Mouse (Mus musculus) stomach, embryonic 15.5 days (tissue): ENCODE measurements around the gene Tm4sf19. TPM values are rescaled to one million over a fixed set of nuclear protein-coding genes. Genes with fewer than 3 reads are reported as not detected.
A peak's percentile ranks its signal among the peaks of the same experiment; 100 is the strongest.
"Not testable (repeated sequence)": the region's sequence is repeated elsewhere in the genome, so short reads cannot be mapped to it uniquely, and the experiment has no call there.

Source experiments
- ATAC-seq: fragments of 200-750 bp; cut with Nextera tagmentation; 2 replicates; pipeline ENCODE4 v1.8.0; 2017; ENCODE audit warnings: low read depth, moderate number of reproducible peaks, moderate TSS enrichment; ENCODE audit not compliant: insufficient read depth, low FRiP score
- H3K27ac ChIP-seq: fragments of 300-500 bp; sonication (generic); 2 replicates; pipeline ENCODE4 v1.5.1; 2015; ENCODE audit warnings: mild to moderate bottlenecking, inconsistent platforms
- H3K27me3 ChIP-seq: fragments of 300-500 bp; sonication (generic); replicated peaks from 2 replicates; pipeline ENCODE4 v1.6.1; 2015; ENCODE audit warnings: inconsistent platforms
- H3K36me3 ChIP-seq: fragments of 300-500 bp; sonication (generic); 2 replicates; pipeline ENCODE4 v1.6.1; 2015; ENCODE audit warnings: inconsistent platforms
- H3K4me1 ChIP-seq: fragments of 300-500 bp; sonication (generic); 2 replicates; pipeline ENCODE4 v1.6.1; 2015; ENCODE audit warnings: inconsistent platforms
- H3K4me2 ChIP-seq: fragments of 300-500 bp; sonication (generic); 2 replicates; pipeline ENCODE4 v1.6.1; 2015; ENCODE audit warnings: mild to moderate bottlenecking, inconsistent platforms
- H3K4me3 ChIP-seq: fragments of 300-500 bp; sonication (generic); replicated peaks from 2 replicates; pipeline ENCODE4 v1.5.1; 2015; ENCODE audit warnings: inconsistent platforms
- H3K9ac ChIP-seq: fragments of 300-500 bp; sonication (generic); 2 replicates; pipeline ENCODE4 v1.6.1; 2015; ENCODE audit warnings: inconsistent platforms
- H3K9me3 ChIP-seq: fragments of 300-500 bp; sonication (generic); 2 replicates; pipeline ENCODE4 v1.6.1; 2016; ENCODE audit warnings: inconsistent platforms
- WGBS: fragments of 180-500 bp; shearing (Covaris S2); methylation state at CpG from one replicate; pipeline ENCODE4 v1.1.7; 2015; 5-methylcytosine and 5-hydroxymethylcytosine counted together
- polyA plus RNA-seq: library from polyadenylated mRNA; unstranded; fragments of >200 nt; fragmentation: Nextera tagmentation; extraction: Ambion mirVana; gene quantifications from 2 replicates; pipeline ENCODE4 v1.2.1, GENCODE M21; 2015

The Tm4sf19 gene
- polyA plus RNA-seq, 1 experiment from 2014 or later, result not detected

DNA sequence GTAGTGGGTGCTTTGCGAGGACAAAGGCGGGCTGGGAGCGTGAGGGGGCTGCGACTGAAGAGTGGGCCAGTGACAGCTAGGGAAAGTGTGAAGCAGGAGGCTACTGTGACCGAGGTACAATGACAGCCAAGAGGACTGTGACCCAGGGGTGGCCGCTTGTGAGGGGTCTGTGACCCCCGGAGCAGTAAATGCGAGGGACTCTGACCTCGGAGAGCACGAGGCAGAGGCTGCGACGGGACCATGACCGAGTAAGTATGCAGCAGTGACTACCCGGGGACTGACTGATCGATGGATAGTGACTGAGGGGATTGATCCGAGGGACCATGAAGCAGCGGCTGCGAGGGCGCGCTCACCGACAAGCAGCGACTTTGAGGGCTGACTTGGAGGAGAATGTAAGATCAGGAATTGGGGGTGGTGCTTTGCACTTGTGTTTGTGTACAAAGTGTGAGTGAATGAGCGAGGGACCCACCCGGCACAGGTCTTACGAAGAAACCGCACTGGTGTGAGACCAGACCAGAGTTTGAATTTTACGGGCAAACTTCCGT, 30.8 kb downstream of the Tm4sf19 start:
- peak overlapping the region; percentile 80 for H3K9ac ChIP-seq
- peak; percentile 34 for ATAC-seq
- peak overlapping the region; percentile 89 for H3K4me3 ChIP-seq
- peak overlapping the region; percentile 91 for H3K27ac ChIP-seq
- H3K36me3 ChIP-seq, result no peaks in the 10 kb centered on the region
- peak overlapping the region; percentile 92 for H3K4me2 ChIP-seq
- no peaks in the 10 kb centered on the region for H3K27me3 ChIP-seq
- under 1% methylated on average over 28 of the region's 28 CpGs for WGBS
- no peaks in the 10 kb centered on the region for H3K9me3 ChIP-seq
- H3K4me1 ChIP-seq, result peaks cover 10% of the 10 kb centered on the region; the same call in 1 of the 2 replicates

GRCm38 (mm10) chr16:32431926-32432325, 31.6 kb downstream of the Tm4sf19 start:
- no peak for ATAC-seq
- Histone ChIP-seq H3K36me3 (no peaks in the 10 kb centered on the region), H3K9me3 (no peaks in the 10 kb centered on the region), H3K4me3 (peak overlapping the region; percentile 89), H3K9ac (no peak overlapping the region), H3K27ac (no peak overlapping the region), H3K4me1 (peaks cover 10% of the 10 kb centered on the region; the same call in 1 of the 2 replicates), H3K27me3 (no peaks in the 10 kb centered on the region), H3K4me2 (peak overlapping the region; percentile 92)
- WGBS, result 82% methylated on average over 1 of the region's 1 CpGs

DNA sequence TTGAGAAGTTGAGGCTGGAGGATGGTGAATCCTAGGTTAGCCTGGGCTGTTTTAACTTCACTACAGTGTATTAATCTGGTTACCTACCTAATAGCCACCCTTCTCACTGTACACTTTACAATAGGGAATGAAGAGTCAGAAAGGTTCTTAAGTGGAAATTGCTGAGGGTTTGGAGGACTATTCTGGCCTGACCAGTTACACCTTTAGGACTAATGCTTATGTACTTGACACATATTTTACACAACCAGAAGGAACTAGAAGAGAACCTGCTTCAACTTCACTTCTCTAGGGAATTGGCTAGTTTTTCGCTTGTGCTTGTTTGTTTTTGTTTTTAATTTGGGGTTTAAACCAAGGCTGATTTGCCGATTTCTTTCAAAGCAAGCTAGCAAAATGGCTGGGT, 32.8 kb downstream of the Tm4sf19 start:
- Histone ChIP-seq H3K27ac (no peak overlapping the region), H3K4me3 (no peak overlapping the region)
- WGBS, result 79% methylated on average over 2 of the region's 2 CpGs

DNA sequence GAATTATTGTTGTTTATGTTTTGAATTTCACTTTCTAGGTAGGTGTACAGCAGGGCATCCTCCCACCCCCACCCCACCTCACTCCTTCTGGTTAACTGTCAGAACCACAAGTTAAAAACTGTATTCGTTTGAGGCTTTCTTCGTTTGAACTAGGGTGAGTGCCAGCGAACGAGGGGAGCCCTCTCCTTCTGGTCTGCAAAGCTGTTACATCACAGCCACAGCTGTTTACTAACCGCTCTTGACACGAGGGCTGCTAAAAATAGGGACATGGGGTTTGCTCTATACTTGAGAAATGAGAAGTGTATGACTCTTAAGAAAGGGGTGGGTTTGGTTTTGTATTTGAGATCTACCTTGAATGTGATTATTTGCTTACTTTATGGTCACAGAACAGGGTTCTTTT, 33.8 kb downstream of the Tm4sf19 start:
- H3K9ac ChIP-seq, result no peak overlapping the region
- H3K36me3 ChIP-seq, result no peaks in the 10 kb centered on the region
- no peak overlapping the region for H3K4me3 ChIP-seq
- H3K9me3 ChIP-seq, result no peaks in the 10 kb centered on the region
- no peak for ATAC-seq
- no peak overlapping the region for H3K4me2 ChIP-seq
- H3K4me1 ChIP-seq, result peaks cover 10% of the 10 kb centered on the region; the same call in 1 of the 2 replicates
- H3K27me3 ChIP-seq, result no peaks in the 10 kb centered on the region
- WGBS, result 43% methylated on average over 6 of the region's 6 CpGs
- no peak overlapping the region for H3K27ac ChIP-seq

More for the DNA sequence above, 32.8 kb downstream of the Tm4sf19 start:
- Histone ChIP-seq H3K9ac (no peak overlapping the region), H3K4me2 (no peak overlapping the region), H3K36me3 (no peaks in the 10 kb centered on the region), H3K4me1 (peaks cover 10% of the 10 kb centered on the region; the same call in 1 of the 2 replicates), H3K9me3 (no peaks in the 10 kb centered on the region), H3K27me3 (no peaks in the 10 kb centered on the region)
- ATAC-seq, result no peak

- Histone ChIP-seq H3K4me2 (no peak overlapping the region), H3K27ac (no peak overlapping the region)
- ATAC-seq, result no peak
Measured at GRCm38 (mm10) chr16:32434691-32435090, 34.4 kb downstream of the Tm4sf19 start.

DNA sequence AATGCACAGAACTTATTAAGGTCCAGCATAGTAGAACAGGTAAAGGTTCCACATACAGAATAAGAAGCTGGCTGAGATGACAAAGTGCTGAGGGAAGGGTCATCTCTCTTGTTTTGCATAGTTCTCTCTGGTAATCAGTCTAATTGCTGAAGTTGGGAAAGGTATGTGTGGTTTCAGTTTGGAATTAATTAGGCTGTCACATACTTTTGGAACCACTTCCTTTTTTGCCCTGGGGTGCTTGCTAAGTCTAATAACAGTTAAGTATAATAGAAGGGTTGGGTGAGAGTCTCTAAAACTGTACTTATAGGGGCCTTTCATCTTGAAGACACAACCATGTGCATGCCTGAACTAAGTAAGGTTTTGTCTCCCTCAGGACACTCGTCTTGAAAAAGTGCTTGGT, 36.4 kb downstream of the Tm4sf19 start:
- WGBS, result 67% methylated on average over 1 of the region's 1 CpGs

More at GRCm38 (mm10) chr16:32434691-32435090, 34.4 kb downstream of the Tm4sf19 start:
- H3K4me3 ChIP-seq, result no peak overlapping the region
- H3K4me1 ChIP-seq, result peaks cover 6% of the 10 kb centered on the region; the same call in 1 of the 2 replicates
- H3K27me3 ChIP-seq, result no peaks in the 10 kb centered on the region
- H3K9ac ChIP-seq, result no peak overlapping the region
- no peaks in the 10 kb centered on the region for H3K9me3 ChIP-seq
- H3K36me3 ChIP-seq, result no peaks in the 10 kb centered on the region

DNA sequence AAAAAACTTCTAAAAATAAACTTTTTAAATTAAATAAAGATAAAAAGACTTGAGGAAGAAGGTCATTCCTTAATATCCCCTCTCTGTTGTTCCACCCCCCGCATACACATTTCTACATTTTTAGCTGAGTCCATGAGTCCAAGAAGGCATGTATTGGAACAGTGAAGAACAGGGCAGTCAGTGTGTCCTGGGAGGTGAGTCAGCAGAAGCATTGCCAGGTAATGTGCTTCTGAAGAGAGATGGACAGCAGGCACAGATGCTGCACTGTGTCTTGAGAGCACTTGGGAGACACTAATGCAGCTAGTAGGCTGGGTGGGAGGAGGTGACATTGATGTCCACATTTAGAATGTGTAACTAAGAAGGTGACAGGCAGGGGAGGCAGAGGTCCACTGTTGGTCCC, 37.0 kb downstream of the Tm4sf19 start:
- Histone ChIP-seq H3K4me3 (no peak overlapping the region), H3K4me1 (no peaks in the 10 kb centered on the region), H3K4me2 (no peak overlapping the region), H3K9ac (no peak overlapping the region), H3K36me3 (no peaks in the 10 kb centered on the region), H3K9me3 (no peaks in the 10 kb centered on the region), H3K27ac (no peak overlapping the region), H3K27me3 (no peaks in the 10 kb centered on the region)
- no peak for ATAC-seq
- WGBS, result 93% methylated on average over 1 of the region's 1 CpGs

More for the DNA sequence above, 36.4 kb downstream of the Tm4sf19 start:
- Histone ChIP-seq H3K36me3 (no peaks in the 10 kb centered on the region), H3K4me3 (no peak overlapping the region), H3K27me3 (no peaks in the 10 kb centered on the region), H3K4me1 (peaks cover 4% of the 10 kb centered on the region; the same call in 1 of the 2 replicates), H3K4me2 (no peak overlapping the region), H3K27ac (no peak overlapping the region), H3K9me3 (no peaks in the 10 kb centered on the region), H3K9ac (no peak overlapping the region)
- ATAC-seq, result no peak

DNA sequence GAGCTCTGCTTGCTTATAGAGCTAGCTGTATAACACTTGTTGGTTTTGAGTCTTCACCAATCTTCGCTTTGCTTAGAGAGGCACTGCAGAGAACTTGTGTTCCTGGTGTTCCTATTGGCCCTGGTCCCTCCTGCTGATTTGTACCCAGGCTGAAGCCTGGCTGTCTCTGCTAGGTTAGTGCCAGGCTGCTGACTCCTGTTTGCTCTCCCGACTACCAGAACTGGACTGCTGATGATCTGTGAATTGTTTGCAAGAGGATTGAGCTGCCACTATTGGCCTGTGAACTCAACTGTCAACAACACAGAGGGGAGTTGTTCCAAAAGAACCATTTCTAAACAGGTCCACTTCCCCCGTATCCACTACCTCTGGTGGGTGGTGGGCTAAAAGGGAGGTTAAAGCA, 41.1 kb downstream of the Tm4sf19 start:
- H3K9ac ChIP-seq, result no peak overlapping the region
- H3K27me3 ChIP-seq, result no peaks in the 10 kb centered on the region
- no peaks in the 10 kb centered on the region for H3K4me1 ChIP-seq
- ATAC-seq, result no peak
- H3K36me3 ChIP-seq, result no peaks in the 10 kb centered on the region
- no peak overlapping the region for H3K4me2 ChIP-seq
- no peak overlapping the region for H3K27ac ChIP-seq
- WGBS, result 84% methylated on average over 3 of the region's 3 CpGs
- H3K4me3 ChIP-seq, result no peak overlapping the region
- no peaks in the 10 kb centered on the region for H3K9me3 ChIP-seq

DNA sequence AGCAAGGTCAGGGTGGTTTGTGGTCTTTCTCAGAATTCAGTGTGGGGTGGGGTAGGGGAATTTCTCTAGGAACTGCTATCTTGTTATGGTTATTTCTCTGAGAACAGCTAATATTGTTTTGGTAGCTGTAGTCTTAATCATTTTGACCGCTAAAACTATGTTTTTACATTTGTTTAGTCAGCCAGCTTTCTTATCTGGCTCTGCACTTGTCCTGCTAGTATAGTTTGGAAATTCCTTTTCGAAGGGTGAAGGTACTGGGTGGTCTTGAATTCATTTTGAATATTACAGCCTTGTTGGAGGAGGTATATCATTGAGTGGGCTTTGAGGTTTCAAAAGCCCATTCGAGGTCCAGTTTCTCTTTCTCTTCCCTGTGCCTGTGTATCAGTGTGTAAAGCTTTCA, 44.3 kb downstream of the Tm4sf19 start:
- H3K36me3 ChIP-seq, H3K4me2 ChIP-seq, ATAC-seq, H3K4me1 ChIP-seq, H3K4me3 ChIP-seq, H3K9me3 ChIP-seq, H3K9ac ChIP-seq, H3K27me3 ChIP-seq, H3K27ac ChIP-seq: not testable (repeated sequence)
- WGBS, result 83% methylated on average over 3 of the region's 3 CpGs

DNA sequence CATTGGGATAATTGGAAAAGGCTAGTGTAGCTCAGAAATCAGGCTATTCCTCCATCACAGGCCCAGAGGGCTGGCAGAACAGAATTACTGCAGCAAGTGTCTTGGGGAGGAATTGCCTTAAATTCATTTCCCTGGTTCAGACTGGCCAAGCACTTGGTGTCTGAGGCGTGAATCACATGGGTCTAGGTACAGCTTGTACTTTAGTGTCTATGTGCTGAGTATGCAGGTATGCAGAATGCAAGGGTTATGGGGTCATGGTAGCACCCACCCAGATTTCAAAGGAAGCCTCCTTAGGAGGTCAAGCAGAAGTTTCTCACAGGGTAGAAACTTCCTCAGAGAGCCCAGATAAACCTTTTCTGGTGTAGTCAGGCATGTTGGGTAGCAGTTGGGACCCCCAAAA, 45.3 kb downstream of the Tm4sf19 start:
- H3K4me2 ChIP-seq, result no peak overlapping the region
- no peak for ATAC-seq
- no peaks in the 10 kb centered on the region for H3K36me3 ChIP-seq
- H3K27ac ChIP-seq, result no peak overlapping the region
- no peaks in the 10 kb centered on the region for H3K9me3 ChIP-seq
- no peak overlapping the region for H3K9ac ChIP-seq
- H3K27me3 ChIP-seq, result no peaks in the 10 kb centered on the region
- no peak overlapping the region for H3K4me3 ChIP-seq
- H3K4me1 ChIP-seq, result no peaks in the 10 kb centered on the region
- WGBS, result 87% methylated on average over 1 of the region's 1 CpGs

DNA sequence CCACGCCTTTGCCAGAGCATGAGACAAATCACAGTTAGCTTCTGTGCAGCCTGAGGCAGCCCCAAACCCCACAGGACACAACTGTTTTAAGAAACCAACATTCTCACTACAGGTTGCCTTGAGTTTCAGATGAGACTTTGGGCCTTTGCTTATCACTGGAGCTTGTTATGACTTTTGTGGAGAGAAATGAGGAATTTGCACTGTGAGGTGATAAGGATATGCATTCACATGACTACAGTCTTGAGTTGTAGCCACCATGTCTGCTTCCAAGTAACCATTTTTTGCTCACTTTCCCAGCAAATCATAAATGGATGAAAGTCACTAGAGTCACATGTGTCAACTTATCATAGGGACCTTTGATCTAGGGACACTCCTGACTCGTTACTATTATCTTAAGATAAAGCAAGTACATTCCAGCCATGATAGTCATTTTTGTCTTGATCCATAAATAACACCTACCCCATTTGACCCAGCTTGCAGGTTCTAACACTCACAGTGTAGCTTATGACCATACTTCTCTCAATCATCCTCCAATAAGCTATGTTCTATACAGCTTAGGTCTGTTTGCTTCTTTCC, 46.3 kb downstream of the Tm4sf19 start:
- H3K36me3 ChIP-seq, result no peaks in the 10 kb centered on the region
- ATAC-seq, result no peak
- no peaks in the 10 kb centered on the region for H3K27me3 ChIP-seq
- H3K4me3 ChIP-seq, result no peak overlapping the region
- 77% methylated on average over 2 of the region's 2 CpGs for WGBS
- no peak overlapping the region for H3K27ac ChIP-seq
- no peaks in the 10 kb centered on the region for H3K4me1 ChIP-seq
- H3K9me3 ChIP-seq, result no peaks in the 10 kb centered on the region
- H3K4me2 ChIP-seq, result no peak overlapping the region
- H3K9ac ChIP-seq, result no peak overlapping the region

DNA sequence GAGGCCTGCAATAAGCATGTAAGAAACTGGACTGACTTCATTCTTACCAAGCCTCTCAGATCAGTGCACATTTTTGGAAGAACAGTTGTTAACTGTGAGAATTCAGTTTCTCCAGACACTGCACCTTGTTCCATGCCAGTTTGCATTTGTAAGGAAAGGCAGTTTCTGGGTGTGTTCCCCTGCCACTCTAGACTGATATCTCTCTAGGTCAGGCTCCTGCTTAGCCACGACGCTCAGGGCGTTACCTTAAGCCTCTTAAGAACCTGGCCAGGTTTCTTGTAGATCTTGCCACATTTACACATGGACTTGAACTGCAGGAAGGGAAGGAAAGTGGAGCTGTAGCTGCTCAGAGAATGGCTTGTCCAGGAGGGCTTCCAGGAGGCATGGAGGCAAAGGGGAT, 49.4 kb downstream of the Tm4sf19 start:
- no peaks in the 10 kb centered on the region for H3K36me3 ChIP-seq
- peak; percentile 90; the same call in 1 of the 2 replicates for ATAC-seq
- H3K9ac ChIP-seq, result no peak overlapping the region
- no peak overlapping the region for H3K4me2 ChIP-seq
- peak overlapping the region; percentile 41; the same call in 1 of the 2 replicates for H3K27ac ChIP-seq
- 59% methylated on average over 3 of the region's 3 CpGs for WGBS
- H3K4me1 ChIP-seq, result no peaks in the 10 kb centered on the region
- H3K9me3 ChIP-seq, result no peaks in the 10 kb centered on the region
- no peaks in the 10 kb centered on the region for H3K27me3 ChIP-seq
- H3K4me3 ChIP-seq, result no peak overlapping the region
